Mouse (Mus musculus): ENCODE measurements at regions not wholly inside any gene's neighbourhood (a gene's known extent, or its start where the extent isn't known, plus 50 kb on each side); places are given as distances from the start of the nearest gene placed in this dataset.

DNA sequence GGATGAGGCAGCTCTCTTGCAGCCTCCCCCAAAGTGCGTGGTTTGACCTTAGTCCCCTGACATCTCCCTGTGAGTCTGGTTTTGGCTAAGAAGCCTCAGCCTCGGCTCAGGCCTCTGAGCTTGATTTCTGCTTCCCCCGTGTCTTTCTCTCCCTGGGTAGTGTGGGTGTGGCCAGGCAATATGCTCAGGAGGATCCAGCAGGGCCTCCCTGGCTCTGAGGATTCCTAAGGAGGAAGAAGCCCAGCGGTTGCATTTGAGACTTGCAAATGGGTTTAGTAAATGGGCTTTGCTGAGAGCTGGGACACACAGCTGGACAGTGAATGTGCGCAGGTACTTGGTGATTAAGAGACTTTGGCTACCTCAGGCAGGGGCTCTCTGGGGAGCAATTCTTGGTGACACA, 238.0 kb upstream of the 4931429L15Rik start:
- intact Hi-C loops (cut with DNase I): no loop called here
- DNase-seq (ENCODE audit: low spot score): no peak

DNA sequence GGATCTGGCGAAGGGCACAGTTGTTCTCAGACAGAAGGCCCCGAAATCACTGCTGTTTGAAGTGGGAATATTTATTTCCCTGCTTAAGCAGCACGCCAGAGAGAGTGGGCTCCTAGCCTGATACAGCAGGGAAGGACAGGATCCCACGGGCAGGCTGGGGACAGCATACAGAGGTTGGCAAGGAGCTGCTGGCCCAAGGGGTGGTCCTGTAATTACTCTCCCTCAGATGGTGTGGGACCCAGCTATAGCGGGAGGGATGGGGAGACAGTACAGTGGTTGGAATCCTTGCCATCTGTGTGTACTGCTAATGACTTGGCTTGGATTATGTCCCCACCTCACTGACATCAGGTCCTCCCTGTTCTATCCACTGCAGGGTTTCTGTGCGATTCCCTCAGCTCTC, 235.4 kb upstream of the 4931429L15Rik start:
- intact Hi-C loops (cut with DNase I): no loop called here
- DNase-seq (ENCODE audit: low spot score): no peak

DNA sequence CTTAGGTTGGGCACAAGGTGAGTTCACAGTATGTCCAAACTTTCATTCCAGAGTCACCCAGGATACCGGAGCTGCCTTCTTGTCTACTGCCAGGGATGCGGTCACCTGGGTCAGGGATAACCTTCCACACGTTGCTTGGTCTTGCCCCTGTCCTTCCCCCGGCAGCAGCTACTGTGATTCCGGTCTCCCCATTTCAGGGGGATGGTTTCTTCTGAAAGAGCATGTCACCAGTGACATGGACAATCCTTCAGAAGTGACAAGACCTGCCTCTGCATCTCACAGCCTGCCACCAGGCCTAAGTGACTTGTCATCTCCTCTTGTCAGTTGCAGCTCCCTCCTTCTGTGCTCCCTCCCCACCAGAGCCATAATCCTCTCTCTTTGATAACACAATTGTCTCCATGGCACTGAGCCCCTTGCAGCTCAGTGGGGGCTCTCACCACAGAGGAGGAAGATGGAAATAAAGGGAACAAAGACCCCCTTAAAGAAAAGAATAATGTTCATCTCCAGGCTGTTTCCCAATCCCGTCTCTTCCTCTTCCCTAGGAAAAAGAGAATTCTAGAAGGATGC, 234.9 kb upstream of the 4931429L15Rik start:
- no peak for DNase-seq (ENCODE audit: low spot score)
- intact Hi-C loops (cut with DNase I): no loop called here

DNA sequence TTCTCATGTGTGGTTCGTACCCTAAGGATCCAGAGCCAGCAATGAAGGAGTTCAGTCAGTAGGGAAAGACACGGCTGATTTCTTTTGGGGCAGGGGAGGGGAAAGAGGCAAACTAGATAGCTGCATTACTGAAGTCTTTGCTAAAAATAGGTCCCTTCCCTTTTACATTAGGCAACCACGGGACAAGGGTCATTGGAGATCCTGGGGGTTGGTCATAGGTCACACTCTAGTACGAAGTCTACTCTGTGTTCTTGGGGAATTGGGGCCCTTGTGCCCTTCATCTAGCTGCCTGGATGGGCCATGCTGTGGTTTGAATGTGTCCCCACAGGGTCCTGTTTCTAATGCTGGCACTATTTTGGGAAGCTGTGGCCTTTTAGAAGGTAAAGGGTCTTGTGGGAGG, 229.6 kb upstream of the 4931429L15Rik start:
- DNase-seq (ENCODE audit: low spot score): no peak
- intact Hi-C loops (cut with DNase I): no loop called here

DNA sequence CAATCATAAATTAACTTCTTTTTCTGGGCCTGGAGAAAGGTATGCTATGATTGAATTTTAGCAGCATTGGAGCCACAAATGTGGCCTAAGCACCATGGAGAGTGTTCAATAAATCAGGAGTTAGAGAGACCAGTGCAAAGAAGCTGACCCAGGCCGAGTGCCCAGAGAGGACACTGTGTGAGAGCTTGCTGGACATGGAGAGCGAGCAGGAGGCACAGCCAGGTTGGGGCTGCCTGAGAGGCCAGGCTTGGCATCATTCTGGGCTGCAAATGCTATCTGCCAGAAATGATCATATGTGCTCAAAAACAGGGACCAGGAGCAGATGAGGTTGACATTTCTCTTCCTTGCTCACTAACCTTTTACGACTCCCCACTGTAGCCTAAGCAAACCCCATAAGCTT, 224.5 kb upstream of the 4931429L15Rik start:
- no peak for DNase-seq (ENCODE audit: low spot score)
- intact Hi-C loops (cut with DNase I): no loop called here

DNA sequence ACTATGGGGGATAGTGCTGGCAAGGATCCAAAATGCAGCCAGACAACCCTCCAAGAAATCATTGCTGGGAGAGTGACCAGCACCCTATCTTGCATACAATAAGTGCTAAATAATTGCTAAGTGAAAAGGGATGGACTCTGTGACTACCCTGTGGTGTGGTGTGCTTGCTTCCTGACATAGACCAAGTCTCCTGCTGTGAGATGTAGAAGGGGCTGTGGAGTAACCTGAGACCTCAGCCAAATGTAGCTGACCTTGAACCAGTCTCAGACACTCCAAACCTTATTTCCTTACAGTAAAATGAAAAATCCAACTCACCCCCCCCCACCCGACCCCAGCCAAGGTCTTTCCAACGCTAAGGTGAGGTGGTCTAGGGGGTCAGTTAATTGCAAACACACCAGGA, 221.2 kb upstream of the 4931429L15Rik start:
- no peak for DNase-seq (ENCODE audit: low spot score)
- intact Hi-C loops (cut with DNase I): no loop called here

DNA sequence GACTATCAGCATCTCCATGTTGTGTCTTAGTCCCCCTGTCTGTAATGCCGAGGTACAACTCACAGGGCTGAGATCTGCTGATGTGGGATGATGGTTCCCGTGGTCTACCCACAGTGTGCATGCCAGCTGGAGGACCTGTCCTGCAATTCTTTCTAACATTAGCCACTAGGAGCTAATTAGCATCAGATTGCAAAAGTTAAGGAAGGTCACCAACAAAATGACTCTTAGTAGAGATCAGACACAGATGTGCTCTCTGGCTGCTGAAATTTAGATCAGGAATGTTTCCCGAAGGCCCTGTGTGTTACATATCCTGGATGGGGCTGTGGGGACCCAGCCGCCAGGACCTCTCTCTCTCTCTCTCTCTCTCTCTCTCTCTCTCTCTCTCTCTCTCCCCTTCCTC, 218.8 kb upstream of the 4931429L15Rik start:
- intact Hi-C loops (cut with DNase I): no loop called here
- DNase-seq (ENCODE audit: low spot score): no peak

DNA sequence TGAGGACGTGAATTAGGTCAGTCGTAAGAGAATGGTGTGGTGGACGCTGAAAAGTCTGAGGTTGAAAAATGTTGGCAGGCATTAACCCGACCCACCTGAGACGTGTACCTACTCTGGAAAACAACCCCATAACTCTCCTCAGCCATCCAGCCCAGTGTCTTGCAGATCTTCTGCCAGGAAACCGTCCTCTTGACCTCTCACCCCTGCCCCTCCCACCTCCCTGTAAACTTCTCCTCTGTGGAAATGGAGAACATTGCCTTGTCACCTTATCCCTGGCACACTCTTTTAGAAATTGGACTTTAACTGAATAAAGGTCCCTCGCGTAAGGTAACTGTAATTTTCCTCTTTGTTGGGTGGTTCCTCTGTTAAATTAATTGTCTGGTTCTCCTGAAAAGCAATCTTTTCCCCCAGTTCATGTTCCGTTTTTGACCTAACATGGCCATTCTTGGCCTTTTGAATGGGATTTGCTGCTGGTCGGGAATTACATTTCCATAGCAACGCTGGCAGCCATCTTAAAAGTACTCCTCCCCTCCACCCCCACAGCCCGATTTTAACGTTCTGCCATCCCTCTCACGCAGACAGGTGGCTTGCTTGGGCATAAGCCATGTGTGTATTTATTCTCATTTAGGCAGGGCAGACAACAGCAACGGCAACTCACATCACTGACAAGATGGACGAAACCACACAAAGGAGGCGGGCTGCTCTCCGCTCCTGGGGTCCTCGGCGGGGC, 196.8 kb upstream of the 4931429L15Rik start:
- no peak for DNase-seq (ENCODE audit: low spot score)

DNA sequence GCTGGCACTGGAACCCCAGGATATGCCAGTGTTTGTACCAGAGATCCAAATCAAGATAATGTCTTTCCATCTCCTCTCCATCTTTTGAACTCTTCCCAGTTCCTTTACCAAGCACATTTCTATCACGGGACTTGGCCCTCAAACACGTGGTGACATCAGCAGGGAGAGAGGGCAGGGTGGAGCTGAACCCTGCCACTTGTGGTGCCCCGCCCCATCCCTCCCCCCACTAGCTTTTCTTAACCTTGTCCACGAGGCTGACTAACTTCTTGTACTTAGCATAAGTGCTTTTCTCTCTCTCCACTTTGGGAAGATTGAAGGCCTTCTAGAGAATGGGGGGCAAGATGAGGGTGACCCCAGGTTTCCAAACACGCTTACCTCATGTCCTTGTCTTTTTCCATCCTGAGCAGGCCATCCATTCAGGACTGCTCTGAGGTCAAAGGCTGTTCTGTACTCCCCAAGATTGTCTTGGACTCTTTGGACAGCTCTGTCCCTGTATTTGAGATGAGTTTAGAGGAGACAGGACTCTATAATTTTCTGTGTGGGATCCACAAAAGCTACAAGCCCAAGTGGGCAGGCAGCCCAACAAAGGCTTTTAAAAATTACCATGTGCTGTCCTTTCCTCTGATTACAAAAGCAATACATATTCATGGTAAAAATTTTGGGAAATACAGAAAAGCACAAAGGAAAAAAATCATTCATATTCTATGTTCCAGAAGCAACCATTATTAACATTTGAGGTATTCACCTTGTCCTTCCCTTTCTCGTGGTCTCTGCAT, 192.7 kb upstream of the 4931429L15Rik start:
- DNase-seq (ENCODE audit: low spot score): no peak
- intact Hi-C loops (cut with DNase I): no loop called here

More for the DNA sequence above, 196.8 kb upstream of the 4931429L15Rik start:
- intact Hi-C loops (cut with DNase I): no loop called here

DNA sequence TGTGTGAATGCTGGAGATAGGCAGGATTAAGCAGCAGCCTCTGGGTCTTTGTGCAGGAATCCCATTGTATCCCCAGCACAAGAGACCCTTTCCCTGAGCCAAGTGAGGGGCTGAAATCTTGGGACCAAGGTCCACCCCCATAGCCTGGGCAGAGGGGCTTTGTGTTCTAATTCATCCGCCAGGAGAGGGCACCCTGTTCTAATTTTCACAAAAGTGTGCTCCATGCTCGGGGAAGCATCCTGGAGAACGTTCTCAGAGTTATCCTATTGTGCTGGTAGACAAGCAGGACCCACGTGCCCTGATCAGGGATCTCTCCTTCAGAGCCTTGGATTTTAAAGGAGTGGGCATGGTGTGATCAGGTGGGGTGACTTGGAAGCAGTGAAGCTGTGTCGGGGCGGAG, 191.5 kb upstream of the 4931429L15Rik start:
- DNase-seq (ENCODE audit: low spot score): no peak
- intact Hi-C loops (cut with DNase I): no loop called here

DNA sequence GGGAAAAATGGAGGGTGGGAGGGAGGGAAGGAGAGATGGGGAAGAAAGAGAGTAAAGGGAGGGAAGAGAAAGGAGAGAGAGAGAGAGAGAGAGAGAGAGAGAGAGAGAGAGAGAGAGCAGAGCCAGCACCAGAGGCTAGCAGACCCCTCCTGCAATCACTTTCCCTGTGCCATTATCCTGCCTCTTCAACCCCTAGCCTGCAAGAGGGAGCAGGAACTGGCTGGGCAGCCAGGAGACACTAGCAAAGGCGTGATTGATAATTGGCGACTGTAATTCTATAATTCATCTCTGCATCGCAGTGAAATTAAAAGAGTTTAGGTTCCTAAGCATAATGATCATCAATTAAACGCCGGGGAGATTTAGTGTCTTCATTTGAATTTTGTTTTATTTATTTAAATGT, 190.1 kb upstream of the 4931429L15Rik start:
- intact Hi-C loops (cut with DNase I): no loop called here
- no peak for DNase-seq (ENCODE audit: low spot score)

DNA sequence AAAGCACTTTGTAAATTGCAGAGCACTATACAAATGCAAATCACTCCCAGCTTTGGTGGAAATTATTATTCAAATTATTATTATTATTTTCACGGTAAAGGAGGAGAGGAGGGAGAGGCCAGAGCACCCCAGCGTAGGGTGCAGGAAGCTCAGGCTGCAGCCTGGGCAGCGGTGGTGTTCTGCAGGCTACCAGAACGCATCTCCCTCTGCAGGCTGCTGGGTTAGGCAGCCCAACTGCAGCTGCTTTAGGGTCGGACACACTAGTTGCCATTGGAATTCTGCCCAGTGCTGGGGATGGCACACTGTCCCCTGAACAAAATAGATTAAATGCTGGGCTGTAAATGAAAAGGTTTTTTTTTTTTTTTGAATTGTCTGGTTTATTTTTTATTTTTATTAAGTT, 189.7 kb upstream of the 4931429L15Rik start:
- no peak for DNase-seq (ENCODE audit: low spot score)
- intact Hi-C loops (cut with DNase I): no loop called here

DNA sequence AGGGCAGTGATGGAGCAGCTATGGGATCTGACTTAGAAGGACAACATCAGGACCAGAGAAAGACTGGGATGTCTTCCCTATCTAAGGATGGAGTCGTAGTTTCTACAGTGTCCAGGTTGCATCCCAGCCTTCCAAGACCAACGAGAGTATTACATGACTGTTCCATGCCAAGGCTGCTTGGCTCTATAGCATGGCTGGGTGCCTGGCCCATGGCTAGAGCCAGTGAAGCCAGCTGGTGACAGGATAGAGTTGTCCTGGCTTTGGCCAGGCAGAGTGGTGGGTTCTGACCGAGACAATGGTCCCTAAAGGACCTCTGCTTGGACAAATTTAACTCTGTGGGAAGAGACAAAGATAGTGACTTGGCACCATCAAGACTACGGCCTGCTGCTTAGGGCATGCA, 187.2 kb upstream of the 4931429L15Rik start:
- intact Hi-C loops (cut with DNase I): no loop called here
- no peak for DNase-seq (ENCODE audit: low spot score)

DNA sequence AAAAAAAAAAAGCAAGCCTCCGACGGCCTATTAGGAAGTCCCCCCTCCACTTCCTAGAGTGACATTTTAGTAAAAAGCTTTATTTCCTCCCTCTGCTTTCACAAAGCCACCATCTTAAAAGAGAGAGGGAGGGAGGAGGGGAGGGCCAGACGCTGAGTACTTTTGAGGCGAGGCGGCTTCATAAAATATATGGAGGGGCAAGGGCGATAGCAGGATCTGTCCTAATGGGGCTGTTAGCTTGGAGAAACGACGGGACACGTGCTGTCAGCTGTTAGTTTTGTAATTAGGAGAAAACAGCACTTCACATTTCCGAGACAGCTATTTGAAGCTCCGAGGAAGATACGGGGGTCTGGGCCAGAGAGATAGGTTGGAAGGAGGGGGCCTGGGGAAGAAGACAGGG, 184.8 kb upstream of the 4931429L15Rik start:
- intact Hi-C loops (cut with DNase I): no loop called here
- DNase-seq (ENCODE audit: low spot score): no peak

DNA sequence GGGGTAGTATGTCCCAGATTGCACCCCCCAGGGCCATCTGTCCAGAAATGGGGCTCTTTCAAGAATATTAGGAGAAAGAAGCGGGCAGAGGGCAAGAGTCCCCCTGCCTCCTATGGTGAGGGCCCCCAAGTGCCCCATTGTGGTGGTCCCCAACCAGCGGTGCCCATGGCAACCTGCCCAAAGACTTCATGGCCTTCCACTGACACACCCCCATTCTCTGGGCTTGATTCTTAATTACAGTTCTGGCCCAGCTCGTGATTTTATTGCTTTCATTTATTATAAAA, 184.3 kb upstream of the 4931429L15Rik start:
- intact Hi-C loops (cut with DNase I): no loop called here
- no peak for DNase-seq (ENCODE audit: low spot score)

DNA sequence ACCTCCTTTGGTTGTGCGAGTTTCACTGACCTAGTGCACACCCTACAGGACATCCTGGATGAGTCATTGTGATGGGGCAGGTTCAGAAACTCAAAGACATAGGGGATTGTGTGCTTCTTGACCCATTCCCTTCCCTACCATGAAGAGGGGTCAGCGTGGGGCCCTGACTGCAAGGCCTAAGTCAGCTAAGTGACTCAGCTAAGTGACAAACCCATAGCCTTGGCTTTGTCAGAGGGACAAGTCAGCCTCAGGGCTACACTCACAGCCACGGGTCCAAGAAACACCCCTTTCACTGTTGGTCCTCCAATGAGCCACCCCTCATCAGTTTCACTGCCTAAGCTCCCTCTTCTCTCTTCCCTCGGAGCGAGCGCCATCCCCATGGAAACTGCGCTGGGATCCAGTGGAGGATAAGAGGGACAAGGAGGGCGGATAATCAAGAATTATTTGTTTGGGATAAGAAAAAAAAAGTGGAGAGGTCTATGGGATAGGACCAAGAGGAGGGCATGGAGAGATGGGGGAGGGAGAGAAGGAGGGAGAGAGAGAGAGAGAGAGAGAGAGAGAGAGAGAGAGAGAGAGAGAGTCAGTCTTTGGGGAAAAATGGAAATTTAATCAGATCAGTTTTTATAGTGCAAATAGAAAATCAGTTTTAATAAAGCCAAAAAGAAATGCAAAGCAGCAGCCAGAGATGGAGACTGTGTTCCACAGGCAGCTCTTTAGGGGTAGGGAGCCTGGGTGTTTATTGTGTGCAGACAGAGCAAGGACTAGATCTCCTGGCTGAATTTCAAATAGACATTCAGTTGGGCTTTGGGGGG, 183.7 kb upstream of the 4931429L15Rik start:
- no peak for DNase-seq (ENCODE audit: low spot score)
- intact Hi-C loops (cut with DNase I): no loop called here

DNA sequence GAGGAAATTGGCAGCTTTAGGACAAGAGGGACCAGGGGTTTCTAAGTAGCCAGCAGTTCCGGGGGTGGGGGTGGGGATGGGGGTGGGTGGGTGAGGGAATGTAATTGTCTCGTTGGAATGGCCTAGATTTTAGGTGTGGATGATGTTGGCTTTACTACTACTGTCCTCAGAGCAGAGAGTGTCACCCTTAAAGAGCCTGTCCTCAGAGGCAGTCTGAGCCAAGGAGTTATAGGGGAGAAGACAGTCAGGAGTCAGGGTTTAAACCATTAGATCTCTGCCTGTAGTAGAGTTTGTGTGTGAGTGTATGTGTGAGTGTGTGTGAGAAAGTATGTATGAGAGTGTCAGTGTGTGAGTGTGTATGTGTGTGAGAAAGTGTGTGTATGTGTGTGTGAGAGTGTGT, 179.6 kb upstream of the 4931429L15Rik start:
- no peak for DNase-seq (ENCODE audit: low spot score)
- intact Hi-C loops (cut with DNase I): no loop called here

DNA sequence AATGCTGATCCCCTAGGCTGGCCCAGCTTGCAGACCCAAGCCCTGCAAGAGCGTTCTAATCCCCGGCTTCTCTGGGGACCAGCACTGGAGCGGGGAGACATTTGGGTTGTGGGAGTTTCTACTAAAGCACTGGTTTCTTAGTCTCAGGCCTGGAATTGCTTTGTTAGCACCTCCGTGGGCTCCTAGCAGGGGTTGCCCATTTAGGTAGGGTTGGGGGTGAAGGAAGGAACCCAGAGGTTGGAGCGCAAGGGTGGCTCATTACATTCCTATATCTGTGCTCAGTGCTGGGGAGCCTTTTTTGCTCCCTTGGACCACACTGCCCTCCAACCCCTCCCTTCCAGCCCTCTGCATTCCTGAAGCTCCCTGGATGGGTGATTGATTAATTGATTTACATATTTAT, 179.1 kb upstream of the 4931429L15Rik start:
- intact Hi-C loops (cut with DNase I): no loop called here
- no peak for DNase-seq (ENCODE audit: low spot score)

DNA sequence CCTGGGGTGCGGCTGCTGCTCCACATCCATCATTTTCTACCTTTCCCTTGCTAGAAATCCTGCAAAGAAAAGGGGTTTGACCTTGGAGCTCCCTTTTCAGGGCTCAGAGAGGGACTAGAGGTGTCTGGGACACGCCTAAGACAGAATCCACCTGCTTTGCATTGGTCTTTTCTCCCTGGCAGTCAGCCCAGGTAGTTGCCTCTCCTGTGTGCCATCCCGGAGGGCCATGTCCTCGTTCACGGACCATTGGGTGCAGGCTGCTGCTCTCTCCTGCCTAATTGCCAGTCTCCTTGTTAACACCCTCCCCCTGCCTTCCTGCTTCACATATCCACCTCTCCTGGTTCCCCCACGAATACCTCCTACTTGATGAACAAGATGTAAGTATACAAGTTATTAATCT, 175.5 kb upstream of the 4931429L15Rik start:
- intact Hi-C loops (cut with DNase I): no loop called here
- DNase-seq (ENCODE audit: low spot score): no peak

DNA sequence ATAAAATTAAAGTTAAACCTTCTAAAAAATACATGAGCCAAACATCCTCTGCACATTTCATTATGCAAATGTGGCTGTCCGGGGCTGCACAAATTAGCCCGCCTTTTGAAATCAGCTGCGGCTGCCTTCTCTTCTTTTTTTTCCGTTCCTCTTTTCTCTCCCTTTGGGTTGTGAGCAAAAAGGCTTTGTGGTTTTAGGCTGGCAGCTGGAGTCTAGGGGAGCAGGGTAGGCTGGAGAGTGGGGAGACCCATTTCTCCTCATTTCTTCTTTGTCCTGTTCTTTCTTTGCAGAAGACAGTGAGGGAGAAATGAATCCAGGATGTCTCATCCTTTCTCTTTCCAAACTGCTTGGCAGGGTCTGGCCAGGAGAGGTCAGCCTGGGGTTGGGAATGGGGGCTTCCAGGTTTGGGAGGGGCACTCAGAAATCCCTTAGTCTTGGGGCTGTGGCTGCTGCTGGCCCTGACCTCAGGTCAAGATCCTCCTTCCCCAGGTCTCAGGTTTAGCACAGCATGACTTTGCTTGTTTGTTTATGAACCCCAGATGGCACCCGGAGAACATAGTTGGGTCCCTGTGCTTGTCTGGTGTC, 163.2 kb upstream of the 4931429L15Rik start:
- intact Hi-C loops (cut with DNase I): no loop called here
- DNase-seq (ENCODE audit: low spot score): no peak

All from heart, postnatal 25 days (tissue).